Mouse (Mus musculus): ENCODE results near the gene Lars2.
"Not testable (repeated sequence)": the region's sequence is repeated elsewhere in the genome, so short reads cannot be mapped to it uniquely, and the experiment has no call there.

Lars2 gene

DNA sequence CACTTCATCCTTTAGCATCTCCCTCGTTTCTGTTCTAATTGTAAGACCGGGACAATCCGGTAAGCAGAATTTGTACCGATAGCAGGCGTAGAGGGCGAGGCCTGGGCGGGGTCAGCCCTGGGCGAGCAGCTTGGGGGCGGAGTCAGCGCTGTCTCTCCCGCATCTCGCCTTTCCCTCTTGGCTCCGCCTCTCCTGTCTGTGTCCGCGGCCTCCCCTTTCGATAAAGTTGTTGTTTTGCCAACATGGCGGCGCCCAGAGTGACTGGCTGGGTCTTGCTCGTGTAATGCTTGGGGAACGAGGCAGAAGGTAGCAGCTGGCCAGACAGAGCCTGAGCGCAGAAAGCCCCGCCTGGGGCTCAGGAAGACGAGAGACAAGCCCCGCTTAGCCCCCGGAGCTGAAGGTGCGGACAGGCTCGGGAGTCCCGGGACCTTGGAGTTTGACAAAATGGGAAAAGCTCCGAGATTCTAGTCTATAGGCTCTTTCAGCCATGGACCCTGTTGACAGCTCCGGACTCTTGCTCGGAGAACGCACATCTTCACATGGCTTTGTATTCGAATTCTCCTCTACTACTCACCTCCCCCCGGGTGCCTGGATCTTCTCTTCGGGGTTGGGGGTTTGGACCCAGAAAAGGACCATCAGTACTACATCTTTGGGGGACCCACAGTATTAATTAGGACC lies at the start of gene Lars2:
Gene Lars2 (plus strand): TSS at position 220 of the 678 bp plus-strand sequence.
- DNase-seq: peak; percentile 83 to 90

- no peak for DNase-seq
Observed at GRCm38 (mm10) chr9:123326106-123326505, 40.6 kb upstream of the Lars2 start.

DNA sequence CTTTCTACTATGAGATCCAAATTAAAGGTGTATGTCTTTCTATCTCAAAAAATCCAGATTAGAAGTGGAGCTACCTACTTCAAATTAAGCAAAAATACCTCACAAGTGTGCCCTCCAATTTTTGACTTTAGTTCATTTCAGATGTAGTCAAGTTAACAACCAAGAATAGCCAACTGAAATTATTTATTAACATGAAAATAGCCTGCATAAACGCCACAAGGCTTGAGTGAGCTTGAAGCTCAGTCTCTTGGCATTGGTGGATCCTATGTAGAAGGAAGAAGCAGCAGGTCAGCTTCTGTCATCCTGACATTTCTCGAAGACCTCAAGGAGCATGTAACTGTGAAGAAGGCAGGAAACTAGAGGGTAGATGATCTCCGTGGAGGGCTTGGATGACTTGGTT lies 38.4 kb upstream of the Lars2 start:
- DNase-seq: no peak

- no peak for DNase-seq
Observed at GRCm38 (mm10) chr9:123329831-123330230, 36.9 kb upstream of the Lars2 start.

DNA sequence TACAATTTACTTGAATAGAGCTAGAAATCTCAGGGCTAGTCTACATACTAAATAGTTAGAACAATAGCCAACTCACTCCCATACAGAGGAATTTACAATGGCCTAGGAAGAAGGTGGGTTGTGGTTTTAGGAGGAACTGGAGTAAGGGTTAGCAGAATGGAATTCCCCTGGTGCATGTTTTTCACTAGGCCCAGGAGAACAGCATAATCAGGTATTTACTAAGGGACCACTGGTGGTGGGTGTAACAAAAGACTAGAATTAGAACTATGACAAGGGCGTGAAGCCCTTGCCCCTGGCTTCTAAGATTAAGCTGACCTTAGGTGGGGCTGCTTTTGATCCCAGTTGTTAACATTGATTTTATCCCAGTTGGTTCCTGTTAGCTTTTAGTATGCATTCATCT lies 36.5 kb upstream of the Lars2 start:
- DNase-seq: not testable (repeated sequence)

GRCm38 (mm10) chr9:123333479-123333878 lies 33.2 kb upstream of the Lars2 start:
- no peak for DNase-seq

DNA sequence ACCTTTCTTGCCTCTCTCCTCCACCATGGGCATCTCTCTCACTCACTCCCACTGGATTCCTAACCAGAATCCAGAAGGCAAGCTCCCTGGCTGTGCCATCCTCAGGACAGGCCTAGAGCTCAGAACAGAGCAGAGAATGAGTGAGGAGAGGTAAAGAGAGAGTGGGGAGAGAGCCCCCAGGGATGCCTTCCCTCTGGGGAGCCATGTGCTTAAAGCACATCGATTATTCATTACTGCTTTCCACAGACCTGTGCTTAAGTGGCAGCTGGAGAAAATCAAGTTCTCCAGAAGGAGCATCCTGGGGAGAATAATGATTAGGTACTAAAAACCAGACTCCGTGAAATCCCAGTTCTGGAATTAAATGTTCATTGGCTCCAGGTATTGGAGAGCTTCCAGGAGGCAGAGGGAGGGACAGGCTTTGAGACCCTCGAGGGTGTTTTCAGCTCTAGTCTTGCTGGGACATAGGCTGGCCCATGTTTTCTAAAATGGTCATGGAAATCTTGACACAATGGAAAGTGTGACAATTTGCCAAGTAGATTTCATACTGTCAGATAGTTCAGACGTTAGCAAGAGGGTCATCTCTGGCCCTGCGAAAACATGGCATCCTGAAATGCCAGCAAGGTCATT lies 31.6 kb upstream of the Lars2 start:
- no peak for DNase-seq

DNA sequence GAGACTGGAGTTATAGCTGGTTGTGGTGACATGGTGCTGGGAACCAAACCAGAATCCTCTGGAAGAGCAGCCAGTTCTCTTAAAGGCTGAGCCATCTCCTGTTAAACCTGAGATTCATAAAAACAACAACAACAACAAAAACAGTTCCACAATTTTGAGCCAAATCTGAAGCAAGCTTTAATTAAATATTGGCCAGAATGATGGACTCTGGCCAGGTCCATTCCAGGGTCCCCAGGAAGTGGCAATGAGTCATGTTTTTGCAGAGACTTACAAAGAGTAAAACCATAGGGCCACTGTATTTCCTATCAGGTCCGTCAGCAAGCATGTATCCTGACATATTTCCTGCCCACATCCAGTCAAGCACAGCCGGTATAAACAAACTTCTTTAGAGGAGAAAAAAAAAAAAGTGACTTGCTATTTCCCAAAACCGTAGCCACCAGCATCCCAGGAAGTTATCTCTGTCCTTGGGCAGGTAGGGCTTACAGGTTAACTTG lies 27.0 kb upstream of the Lars2 start:
- no peak for DNase-seq

GRCm38 (mm10) chr9:123341256-123341655 lies 25.5 kb upstream of the Lars2 start:
- no peak for DNase-seq

DNA sequence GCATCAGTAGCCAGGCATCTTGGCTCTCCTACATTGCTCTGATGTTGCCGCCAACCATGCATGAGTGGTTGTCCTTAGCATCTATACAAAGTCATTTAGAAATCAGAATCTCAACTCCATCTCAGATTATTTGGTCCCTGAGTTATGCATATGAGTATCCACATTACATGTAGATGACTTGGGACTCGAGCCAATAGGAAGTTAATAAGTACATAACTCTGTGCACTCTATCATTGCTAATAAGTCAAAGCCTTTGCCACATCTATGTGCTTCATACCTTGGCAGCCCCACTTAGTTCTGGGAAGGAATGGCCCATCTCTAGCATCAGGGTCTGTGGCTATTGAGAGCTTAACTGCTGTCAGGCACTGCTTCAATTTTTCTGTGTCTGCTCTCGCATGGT lies 23.7 kb upstream of the Lars2 start:
- DNase-seq: no peak

- DNase-seq: not testable (repeated sequence)
Observed at GRCm38 (mm10) chr9:123349286-123349685, 17.4 kb upstream of the Lars2 start.

DNA sequence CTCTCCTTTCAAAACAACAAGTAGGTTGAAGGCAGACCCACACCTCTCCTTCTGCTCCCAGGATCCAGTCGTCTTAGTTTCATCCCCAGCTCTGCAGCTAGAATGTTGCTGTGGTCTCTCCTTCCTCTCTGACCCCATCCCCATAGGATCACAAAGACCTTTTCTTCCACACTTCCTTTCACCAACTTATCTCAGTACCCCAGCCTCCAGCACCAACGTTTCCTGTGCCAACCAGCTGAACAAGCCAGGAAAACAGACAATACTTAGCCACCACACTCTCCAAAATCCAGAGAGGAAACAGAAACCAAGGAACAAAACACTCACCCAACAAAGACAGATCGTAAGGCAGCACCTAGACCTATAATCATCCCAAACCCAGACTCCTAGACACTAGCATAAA lies 6.7 kb upstream of the Lars2 start:
- DNase-seq: no peak

DNA sequence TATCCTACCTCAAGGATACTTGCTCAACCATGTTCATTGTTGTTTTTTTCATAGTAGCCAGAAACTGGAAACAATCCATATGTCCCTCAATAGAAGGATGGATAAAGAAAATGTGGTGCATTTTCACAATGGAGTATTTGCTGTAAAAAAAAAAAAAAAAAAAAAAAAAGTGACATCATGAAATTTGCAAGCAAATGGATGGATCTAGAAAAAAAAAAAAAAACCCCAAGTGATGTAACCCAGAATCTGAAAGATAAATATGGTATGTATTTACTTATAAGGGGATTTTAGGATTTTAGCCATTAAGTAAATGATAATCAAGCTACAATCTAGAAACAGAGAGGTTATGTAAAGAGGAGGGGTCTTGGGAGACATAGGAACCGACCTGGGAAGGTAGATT lies 1.4 kb upstream of the Lars2 start:
- DNase-seq: no peak

GRCm38 (mm10) chr9:123365942-123366707 lies 602 bp upstream of the Lars2 start:
- DNase-seq: no peak

- DNase-seq: no peak
Observed at GRCm38 (mm10) chr9:123367636-123368035, 909 bp downstream of the Lars2 start.

GRCm38 (mm10) chr9:123382399-123382798 lies 15.7 kb downstream of the Lars2 start:
- no peak for DNase-seq

GRCm38 (mm10) chr9:123384696-123385095 lies 18.0 kb downstream of the Lars2 start:
- DNase-seq: no peak

GRCm38 (mm10) chr9:123385352-123386198 lies 18.8 kb downstream of the Lars2 start:
- DNase-seq: no peak

GRCm38 (mm10) chr9:123386347-123386746 lies 19.6 kb downstream of the Lars2 start:
- DNase-seq: no peak

- DNase-seq: not testable (repeated sequence)
Observed at GRCm38 (mm10) chr9:123388087-123389007, 21.6 kb downstream of the Lars2 start.

DNA sequence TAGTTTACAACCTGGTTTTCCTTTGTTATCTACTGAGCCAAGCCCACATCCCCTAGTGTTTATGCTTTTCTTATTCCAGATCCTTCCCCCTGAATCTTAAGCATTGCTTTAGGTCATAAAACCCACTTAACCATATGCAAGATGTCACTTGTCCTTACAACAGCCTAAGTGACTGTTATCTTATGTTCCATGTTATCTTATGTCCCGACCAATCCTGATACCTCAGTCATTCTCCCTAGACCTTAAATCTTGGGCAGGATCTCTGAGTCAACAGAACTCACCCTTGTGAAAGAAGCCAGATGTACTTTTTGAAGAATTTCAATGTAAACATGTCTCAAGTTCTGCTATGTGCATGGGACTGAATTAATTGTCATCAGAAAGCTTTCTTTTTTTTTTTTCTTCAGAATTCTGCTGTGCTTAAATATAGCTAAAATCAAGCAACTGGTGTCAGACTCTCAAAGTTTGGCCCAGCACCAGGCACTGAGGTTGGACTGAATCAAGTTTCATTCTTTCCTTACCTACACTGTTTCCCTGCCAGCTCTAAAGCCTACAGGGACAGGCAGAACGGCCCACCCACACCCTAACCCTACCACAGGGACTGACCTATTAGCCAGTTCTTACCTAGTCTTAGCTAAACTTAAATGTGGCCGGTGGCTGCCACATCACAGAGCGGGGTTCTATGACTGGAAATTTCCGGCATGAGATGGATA lies 24.6 kb downstream of the Lars2 start:
- DNase-seq: no peak

Data from thymus, adult 18-20 months (tissue).